Mouse (Mus musculus): Measurements from ENCODE around the gene Cwc22.

Gene Cwc22

GRCm38 (mm10) chr2:77970556-77970955 lies 24.4 kb upstream of the Cwc22 start:
- no peak for DNase-seq (ENCODE audit: extremely low spot score, low spot score)

GRCm38 (mm10) chr2:77969956-77970355 lies 23.8 kb upstream of the Cwc22 start:
- no peak for DNase-seq (ENCODE audit: extremely low spot score, low spot score)

GRCm38 (mm10) chr2:77962450-77963193 lies 16.4 kb upstream of the Cwc22 start:
- no peak for DNase-seq (ENCODE audit: extremely low spot score, low spot score)

GRCm38 (mm10) chr2:77961256-77961655 lies 15.1 kb upstream of the Cwc22 start:
- DNase-seq (ENCODE audit: extremely low spot score, low spot score) = no peak

- no peak for DNase-seq (ENCODE audit: extremely low spot score, low spot score)
These were observed 14.5 kb upstream of the Cwc22 start for GRCm38 (mm10) chr2:77960711-77961110.

- DNase-seq (ENCODE audit: extremely low spot score, low spot score) = no peak
These were observed 13.2 kb upstream of the Cwc22 start for GRCm38 (mm10) chr2:77959341-77959740.

- no peak for DNase-seq (ENCODE audit: extremely low spot score, low spot score)
These were observed 5.3 kb upstream of the Cwc22 start for GRCm38 (mm10) chr2:77951415-77951913.

GRCm38 (mm10) chr2:77950111-77950510 lies 3.9 kb upstream of the Cwc22 start:
- DNase-seq (ENCODE audit: extremely low spot score, low spot score) = no peak

GRCm38 (mm10) chr2:77949521-77949920 lies 3.3 kb upstream of the Cwc22 start:
- DNase-seq (ENCODE audit: extremely low spot score, low spot score) = no peak

GRCm38 (mm10) chr2:77948921-77949320 lies 2.7 kb upstream of the Cwc22 start:
- DNase-seq (ENCODE audit: extremely low spot score, low spot score) = no peak

GRCm38 (mm10) chr2:77948126-77948525 lies 2.0 kb upstream of the Cwc22 start:
- DNase-seq (ENCODE audit: extremely low spot score, low spot score) = no peak

- DNase-seq (ENCODE audit: extremely low spot score, low spot score) = no peak
These were observed 1.1 kb upstream of the Cwc22 start for GRCm38 (mm10) chr2:77947161-77947870.

- no peak for DNase-seq (ENCODE audit: extremely low spot score, low spot score)
These were observed 1.1 kb downstream of the Cwc22 start for GRCm38 (mm10) chr2:77944860-77945595.

GRCm38 (mm10) chr2:77944281-77944680 lies 1.9 kb downstream of the Cwc22 start:
- no peak for DNase-seq (ENCODE audit: extremely low spot score, low spot score)

- DNase-seq (ENCODE audit: extremely low spot score, low spot score) = no peak
These were observed 4.2 kb downstream of the Cwc22 start for GRCm38 (mm10) chr2:77941944-77942343.

GRCm38 (mm10) chr2:77938317-77938716 lies 7.9 kb downstream of the Cwc22 start:
- DNase-seq (ENCODE audit: extremely low spot score, low spot score) = no peak

- no peak for DNase-seq (ENCODE audit: extremely low spot score, low spot score)
These were observed 8.4 kb downstream of the Cwc22 start for GRCm38 (mm10) chr2:77937818-77938217.

GRCm38 (mm10) chr2:77934138-77934537 lies 12.0 kb downstream of the Cwc22 start:
- DNase-seq (ENCODE audit: extremely low spot score, low spot score) = no peak

- DNase-seq (ENCODE audit: extremely low spot score, low spot score) = no peak
These were observed 12.5 kb downstream of the Cwc22 start for GRCm38 (mm10) chr2:77933630-77934029.

- no peak for DNase-seq (ENCODE audit: extremely low spot score, low spot score)
These were observed 14.2 kb downstream of the Cwc22 start for GRCm38 (mm10) chr2:77931958-77932357.

GRCm38 (mm10) chr2:77928352-77928751 lies 17.8 kb downstream of the Cwc22 start:
- no peak for DNase-seq (ENCODE audit: extremely low spot score, low spot score)

- no peak for DNase-seq (ENCODE audit: extremely low spot score, low spot score)
These were observed 19.7 kb downstream of the Cwc22 start for GRCm38 (mm10) chr2:77926468-77926867.

All from neural tube, embryonic 10.5 days (tissue).